Mouse (Mus musculus) ovary, postnatal 14 days (tissue): ENCODE results near the gene Nxpe4.
"Not testable (repeated sequence)": the region's sequence is repeated elsewhere in the genome, so short reads cannot be mapped to it uniquely, and the experiment has no call there.

Experiments
- DNase-seq: peaks from one replicate; pipeline ENCODE4 v3.0.0; 2022; ENCODE audit warnings: low spot score

Nxpe4 gene

DNA sequence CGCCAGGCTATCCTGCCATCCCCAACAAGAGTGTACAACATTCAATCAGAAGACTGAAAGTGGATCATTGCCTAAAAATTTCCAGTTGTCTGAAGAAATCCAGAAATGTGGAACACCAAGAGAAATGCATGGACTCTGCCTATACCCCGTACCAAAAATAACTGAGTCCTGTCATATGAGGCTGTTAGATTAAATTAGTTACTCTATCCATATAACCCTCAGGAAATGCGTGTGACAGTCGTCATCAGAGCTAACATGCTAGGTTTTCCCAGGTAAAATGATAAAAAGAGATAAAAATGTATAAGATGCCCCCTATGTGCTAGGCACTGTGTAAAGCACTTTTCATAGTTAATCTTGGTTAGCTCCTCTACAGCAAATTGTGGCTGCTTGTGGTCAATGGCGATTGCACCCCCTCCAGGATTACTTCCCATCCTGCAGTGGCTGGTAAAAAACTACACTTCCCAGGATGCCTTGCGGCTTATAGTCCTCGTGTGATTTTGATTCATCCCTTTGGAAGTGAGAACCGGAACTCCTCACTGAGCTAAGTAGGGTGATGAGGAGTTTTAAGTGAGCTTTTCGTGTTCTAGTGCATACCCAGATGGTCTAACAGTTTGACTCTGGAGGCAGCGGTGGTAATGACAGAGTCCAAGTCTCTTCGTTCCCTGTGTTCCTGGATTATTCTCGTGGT lies at the start of gene Nxpe4:
TSS of gene Nxpe4 (plus strand) at position 519 of the 688 bp plus-strand sequence.
- DNase-seq, result peak; percentile 64

DNA sequence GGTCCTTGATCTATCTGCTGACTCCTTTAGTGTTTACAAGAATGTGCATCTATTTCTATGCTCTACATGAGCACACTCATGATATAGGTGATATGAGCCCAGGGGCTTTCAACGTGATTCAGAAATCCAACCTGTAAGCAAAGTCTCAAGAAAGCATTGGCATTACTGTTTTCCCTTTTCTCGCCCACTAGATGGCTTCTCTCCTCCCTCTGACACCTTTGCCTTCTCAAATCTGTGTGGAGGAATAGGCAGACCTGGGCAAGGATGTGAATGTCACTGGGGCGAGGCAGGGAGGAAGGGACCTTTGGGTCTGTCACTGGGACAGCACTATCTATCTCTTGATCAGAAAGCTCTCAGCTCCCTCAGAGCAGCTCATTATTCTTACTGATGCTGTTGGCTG lies 35.0 kb upstream of the Nxpe4 start:
- DNase-seq, result no peak

DNA sequence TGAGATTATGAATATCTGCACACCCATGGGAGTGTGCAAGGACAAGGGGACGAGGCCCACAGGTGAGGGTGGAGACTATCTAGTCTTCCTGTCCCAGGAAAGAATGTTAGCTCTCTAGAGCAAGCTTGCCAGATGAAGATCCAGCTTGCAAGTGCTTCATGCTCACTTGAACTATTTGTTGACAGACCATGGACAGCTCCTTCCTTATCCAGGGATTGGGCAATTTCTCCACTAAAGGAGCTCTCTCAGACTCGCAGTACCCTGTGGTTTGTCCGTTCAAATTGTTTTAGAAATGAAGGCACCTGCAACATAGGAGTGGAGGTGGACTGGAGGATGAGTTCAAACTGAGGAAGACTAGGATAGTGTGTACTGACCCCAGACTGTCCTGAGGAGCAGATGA lies 24.3 kb upstream of the Nxpe4 start:
- DNase-seq, result peak; percentile 11

DNA sequence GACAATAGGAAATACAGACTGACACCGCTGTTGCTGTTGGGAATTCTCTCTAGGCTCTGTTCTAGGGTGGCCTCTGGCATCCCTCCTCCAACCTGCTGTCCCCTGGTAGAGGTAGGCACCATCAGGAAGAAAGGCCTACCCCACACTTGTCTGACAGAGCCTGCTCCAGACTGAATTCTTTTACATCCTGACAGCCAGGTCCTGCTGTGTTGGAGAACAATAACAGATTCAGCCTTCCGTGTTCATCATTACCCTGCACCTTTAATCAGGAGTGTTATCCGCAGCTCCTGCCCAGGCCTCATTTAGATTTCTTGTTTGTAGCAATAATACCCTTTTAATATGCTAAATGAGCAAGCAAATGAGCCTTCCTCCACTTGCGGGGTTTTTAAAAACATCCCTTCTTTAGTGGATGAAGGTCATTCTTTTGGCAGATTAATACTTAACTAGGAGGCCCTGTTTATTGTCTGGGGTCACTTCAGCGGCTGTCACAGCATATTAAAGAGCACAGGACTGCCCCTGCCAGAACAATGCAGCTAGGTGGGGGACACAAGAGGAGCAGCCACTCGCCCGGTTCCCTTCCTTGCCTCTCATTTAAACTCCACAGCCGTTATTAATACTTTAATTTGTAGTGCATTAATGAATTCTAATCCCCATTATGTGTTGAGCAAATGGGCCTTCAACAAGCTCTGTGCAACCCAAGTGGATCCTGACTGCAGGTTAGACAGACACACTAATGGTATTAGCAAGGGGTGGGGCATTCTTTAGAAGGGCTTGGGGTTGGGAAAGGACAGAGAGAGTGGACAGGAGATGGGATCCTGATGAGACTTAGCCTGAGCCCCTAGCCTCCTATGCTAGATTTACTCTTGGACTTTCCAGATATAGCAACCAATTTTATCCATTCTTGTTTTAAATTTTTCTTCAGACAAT lies 21.1 kb upstream of the Nxpe4 start:
- DNase-seq, result no peak

DNA sequence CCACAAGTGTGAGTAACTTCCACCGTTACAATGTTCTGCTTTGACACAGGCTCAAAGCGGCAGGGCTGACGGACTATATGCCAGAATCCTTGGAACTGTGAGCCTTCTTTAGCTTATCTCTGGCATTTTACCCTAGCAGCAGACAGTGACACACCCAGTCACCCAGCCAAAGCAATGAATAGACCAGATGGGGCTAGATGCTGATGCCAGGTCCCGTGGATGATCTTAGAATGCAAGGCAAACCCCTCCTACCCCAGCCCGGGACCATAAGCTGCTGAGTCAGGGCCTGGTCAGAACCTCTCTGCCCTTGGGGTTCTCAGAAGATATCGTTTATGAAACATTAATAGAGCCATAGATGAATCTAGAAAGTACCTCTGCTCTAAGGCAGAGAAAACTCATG lies 19.2 kb upstream of the Nxpe4 start:
- no peak for DNase-seq

DNA sequence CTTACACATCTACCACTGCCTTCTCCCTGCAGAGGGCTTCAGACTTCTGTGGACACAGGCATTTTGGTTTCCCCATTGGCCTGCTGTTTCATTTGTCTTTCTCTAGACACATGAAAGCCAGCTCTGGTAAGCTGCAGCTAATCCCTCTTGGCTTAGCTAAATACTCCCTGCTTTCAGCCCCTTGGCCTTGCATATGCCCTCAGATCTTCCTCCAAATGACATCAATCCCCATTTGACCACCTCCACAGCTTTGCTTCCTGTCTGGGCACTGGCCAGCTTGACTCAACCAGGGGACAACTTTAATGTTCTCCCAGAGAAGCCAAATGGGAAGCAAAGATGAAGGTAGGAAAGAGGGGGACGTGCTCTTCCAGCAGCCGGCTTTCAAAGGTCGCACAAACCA lies 15.1 kb upstream of the Nxpe4 start:
- no peak for DNase-seq

DNA sequence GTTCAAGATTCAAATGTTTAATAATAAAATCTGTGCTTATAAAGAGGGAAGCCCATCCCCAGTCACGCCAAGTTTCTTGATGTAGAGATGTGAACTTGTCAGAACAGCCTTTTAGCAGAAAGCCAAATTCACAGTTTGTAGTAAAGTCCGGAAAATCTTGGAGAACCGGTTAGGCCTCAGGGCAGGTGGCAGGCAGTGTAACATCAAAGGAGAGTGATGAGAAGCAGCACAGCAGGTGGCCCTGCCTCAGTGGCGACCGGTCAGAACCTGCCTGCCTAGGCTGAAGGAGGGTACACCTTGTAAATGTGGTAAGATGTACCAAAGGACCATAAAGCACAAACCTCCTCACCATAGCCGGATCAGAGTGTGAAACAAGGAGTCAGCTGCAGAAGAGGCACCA lies 4.7 kb downstream of the Nxpe4 start:
- not testable (repeated sequence) for DNase-seq

DNA sequence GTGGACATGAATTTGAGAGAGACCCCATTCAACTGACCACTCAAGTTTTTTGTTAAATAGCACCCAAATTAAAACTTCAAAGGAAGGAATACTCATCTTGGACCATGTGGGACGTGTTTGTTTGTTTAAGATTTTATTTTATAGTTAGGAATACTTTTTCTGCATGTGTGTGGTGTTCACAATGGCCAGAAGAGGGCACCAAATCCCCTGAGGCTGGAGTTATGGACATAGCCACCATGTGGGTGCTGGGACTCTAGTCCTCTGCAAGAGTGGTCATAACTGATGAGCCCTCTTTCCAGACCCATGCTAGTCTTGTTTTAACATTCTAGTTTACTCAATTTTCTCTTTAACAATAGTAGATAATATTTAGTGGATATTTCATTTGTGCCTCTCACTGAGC lies 14.9 kb downstream of the Nxpe4 start:
- DNase-seq, result no peak

DNA sequence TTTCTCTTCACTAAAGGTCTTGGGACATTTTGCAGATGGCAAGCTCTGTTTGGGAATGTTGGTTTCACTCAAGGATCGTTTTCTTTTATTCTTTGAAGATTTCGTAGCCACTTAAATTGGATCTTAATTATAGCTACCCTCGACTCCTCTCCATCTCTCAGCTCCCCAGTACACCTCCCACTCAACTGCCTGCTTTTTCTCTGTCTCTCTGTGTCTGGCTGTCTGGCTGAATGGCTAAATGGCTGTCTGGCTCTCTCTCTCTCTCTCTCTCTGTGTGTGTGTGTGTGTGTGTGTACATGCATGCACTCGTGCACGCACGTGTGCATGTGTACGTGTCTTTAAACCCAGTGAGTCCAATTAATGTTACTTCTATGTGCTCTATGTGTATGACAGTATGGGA lies 19.5 kb downstream of the Nxpe4 start:
- no peak for DNase-seq

DNA sequence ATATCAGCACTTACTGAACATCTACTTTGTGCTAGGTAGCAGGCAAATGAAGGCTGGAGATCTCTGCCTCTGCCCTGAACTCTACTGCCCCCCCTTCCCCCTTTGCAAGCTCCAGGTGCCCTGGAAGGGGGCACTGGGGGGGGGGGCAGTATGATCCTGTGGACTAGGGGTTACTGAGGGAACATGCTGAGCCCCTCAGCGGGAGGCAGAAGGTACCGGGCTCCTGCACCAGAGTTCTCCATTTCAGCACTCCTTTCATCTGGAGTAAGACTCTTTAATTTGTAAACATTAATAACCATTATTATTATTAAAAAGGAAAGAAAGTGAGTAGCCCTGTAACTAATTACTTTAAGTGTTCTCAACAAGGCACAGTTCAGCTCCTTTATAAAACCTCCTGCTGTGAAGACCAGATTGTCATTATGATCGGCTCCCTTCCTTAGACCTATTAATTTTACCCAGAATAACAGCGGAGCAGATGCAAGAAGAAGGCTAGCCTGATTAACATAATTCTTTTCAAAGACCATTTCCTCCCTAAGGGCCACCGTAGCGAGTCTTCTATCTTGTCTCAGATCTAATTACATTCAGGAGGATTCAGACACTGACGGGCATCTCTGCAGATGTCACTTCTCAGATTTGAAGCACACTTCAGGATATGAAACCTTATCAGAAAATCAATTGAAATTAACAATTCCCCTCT lies 21.0 kb downstream of the Nxpe4 start:
- no peak for DNase-seq

DNA sequence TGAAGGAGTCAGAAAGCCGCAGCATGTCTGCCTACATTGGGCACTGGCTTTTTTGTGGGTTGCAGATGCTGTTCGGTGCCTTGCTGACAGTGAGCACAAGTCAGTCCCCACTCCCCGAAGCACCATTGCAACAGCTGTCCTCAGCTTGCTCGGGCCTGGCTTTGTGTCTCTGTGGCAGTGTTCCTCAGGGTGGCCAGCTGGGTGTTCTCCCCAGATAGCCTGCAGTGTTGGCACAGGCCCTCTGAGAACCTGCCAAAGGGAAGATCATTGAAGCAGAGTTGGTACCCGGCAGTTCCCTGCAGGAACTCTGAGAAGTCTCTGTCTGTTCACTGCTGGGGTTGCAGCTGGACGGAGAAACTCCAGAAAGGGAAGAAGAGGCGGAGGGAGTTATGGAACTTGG lies 22.5 kb downstream of the Nxpe4 start:
- no peak for DNase-seq

DNA sequence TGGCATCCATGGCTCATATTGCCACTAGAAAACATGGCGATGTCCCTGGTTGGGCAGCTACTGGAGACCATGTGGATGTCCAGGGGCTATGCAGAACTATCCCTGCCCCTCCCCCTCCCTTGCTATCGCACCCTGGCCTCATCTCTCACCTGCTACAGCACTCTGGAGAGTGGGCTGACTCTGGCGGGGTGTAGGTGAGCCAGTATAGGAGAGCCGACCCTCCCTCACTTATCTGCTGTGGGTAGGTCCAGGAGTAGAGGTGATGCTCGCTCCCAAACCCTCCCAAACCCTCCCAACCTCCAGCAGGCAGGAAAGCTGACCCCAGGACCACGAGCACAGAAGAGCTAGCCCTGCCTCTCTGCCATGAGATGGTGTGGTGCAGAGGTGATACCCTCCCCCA lies 27.0 kb downstream of the Nxpe4 start:
- DNase-seq, result no peak

DNA sequence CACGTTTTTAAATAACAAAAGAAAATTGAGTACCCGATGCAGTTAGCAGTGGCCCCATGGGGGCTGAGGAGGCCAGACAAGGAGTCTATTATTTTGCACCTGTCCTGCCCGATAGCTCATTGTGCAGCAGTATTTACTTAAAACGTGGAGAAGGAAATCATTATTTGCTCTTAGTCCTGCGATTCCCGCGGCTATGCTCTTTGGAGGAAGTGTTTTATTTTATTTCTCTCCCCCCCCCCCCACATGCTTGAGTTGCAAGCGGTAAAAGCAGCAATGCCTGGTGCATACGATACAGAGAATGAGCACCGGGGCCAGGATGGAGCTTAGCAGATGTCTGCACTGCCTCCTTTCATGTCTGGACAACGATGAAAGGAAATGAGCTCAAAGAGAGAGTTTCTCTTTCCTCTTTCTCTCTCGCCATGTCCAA lies 35.6 kb downstream of the Nxpe4 start:
- DNase-seq, result no peak

DNA sequence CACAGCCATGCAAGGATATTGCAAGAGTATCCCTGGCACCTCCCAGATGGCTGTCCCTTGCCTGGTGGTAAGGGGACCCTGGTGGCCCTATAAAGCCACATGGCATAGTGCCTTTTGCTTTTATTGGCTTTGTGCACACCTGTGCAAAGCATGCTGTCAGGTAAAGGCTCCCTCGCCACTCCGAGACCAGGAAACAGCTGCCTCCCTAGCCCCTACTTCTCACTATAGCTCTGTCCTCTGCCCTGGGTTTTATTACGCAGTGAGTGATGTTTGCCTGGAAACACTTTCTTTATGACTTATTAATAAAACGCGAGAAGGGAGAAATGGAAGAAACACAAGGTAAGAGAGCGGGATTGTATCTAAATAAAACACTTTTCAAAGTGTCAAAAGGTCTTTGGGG lies 49.1 kb downstream of the Nxpe4 start:
- no peak for DNase-seq

DNA sequence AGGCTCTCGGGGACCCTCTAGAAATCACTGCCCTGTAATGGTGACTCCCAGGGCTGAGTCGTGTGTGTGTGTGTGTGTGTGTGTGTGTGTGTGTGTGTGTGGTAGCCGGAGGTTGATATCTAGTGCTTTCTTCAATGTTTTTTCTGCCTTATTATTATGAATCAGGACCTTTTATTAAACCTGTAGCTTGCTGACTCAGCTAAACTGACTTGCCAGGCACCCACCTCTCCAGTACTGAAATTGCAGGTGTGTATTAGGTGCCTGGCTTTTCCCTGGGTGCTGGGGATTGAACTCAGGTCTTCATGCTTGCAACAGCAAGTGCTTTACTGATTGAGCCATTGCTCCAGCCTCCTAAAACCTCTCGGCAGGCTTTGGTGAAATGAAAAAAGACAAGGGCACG lies 50.1 kb downstream of the Nxpe4 start:
- DNase-seq, result no peak

DNA sequence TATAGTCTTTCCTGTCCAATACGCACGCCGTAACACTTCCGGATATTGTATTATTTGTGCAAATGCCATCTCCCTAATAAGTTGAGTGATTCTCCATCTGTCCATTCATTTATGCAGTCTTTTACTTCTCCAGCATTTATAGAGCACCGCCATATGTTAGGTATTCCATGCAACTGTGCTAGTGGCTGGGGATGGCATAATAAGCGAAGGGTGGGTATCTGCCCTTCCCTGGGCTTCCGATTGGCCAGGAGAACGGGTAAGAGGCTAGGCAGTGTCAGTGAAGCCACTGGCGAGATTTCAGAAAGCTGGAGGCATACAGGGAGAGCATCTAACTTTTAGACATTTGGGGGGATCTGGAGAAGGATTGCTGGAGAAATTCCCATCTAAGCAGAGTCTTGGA lies 52.9 kb downstream of the Nxpe4 start:
- no peak for DNase-seq

DNA sequence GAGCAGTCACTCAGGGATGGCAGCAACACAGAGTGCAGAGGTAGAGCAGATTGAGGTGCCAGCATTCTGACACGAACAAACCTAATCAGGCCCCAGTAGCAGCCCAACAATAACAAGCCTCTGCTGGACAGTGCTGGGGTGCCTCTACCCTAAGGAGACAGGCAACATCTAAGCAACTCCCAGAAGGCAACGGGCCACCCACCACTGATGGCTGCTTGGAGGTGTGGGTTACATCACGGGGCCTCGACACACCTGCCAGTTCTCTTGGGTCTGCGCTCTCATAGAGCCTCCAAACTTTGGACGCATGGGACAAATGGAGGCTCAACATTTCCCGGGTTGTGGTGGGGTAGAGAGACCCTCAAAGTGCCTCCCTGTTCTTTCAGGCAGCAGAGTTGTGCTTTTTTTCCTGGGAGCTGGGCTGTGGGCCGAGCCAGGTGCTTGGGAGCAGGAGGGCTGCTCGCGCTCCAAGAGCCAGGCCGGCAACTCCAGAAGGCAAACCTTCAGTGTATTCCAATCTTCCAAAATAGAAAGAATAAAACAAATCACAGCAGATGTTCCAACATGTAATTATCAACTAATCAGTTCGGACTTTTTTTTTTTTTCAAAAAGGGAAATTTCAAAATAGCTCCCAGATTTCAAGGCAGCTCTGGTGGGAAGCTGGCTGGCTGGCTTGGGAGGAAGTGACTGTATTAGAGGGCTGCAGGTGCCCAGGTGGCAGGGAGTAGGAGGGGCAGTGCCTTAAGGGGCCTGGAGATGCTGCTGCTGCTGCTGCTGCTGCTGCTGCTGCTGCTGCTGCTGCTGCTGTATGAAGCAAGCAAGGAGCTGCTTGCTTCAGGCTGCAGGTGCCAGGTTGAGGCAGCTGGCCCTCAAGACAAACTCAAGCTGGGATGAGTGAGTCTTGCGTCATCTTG lies 54.5 kb downstream of the Nxpe4 start:
- DNase-seq, result no peak

DNA sequence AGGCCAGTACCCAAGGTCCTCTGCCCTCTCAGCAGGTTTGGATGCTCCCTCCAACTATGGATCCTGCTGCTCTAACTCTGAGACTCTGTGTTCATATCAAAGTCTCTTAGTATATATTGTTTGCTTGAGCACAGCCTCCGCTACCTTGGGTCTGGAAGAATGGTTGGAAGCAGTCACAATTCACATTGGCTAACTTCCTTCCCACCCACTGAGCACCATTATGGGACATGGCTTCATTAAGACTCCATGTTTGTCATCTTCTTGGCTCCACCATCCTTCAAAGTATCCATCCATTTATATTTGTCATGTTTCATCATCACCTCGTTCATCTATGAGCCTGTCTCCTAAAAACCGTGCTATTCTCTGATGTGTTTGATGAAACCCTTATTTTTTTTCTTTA lies 68.9 kb downstream of the Nxpe4 start:
- no peak for DNase-seq

DNA sequence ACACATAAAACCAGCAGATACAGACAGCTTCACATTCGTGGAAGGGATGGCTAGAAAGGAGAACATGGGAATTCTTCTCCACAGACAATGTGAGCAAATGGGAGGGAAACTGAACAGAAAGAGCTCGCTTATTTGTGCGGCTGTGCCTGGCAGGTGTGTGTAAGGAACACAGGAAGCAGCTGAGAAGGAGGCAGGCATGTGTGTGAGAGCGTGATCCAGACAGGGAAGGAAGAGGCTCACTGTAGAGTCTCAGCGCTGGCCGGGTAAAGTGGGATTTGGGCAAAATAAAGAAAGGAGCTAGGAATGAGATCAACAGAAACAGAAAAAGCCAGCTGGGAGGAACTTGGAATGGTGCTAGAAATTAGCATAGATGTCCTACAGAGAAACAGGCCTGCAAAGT lies 74.6 kb downstream of the Nxpe4 start:
- no peak for DNase-seq

DNA sequence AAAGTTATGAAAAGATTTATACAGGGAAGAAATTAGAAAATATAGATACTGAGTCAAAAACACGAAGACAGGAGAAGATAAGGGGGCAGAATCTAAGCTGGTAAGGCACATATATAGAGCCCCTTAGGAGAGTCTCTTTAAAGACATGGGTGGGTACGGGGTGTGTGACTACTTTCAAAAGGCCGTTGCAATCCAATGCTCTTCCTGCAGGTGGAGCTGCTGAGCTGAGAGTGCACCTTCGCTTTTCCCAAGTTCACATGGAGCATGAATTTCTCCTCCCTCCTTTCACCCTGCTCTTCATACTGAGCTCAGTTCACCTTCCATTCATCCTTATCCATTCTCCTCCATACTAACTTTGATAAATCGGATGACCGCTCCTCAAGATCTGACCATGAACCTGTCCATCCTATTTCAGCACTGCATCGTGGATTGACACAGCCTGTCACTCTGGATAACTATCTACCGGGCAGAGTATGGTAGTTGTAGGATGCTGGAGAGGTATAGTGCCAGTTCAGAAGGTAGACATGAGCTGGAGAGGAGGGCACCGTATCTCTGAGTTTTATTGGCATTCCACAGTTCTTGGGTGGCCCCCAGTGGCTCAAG lies 76.4 kb downstream of the Nxpe4 start:
- peak; percentile 18 for DNase-seq

DNA sequence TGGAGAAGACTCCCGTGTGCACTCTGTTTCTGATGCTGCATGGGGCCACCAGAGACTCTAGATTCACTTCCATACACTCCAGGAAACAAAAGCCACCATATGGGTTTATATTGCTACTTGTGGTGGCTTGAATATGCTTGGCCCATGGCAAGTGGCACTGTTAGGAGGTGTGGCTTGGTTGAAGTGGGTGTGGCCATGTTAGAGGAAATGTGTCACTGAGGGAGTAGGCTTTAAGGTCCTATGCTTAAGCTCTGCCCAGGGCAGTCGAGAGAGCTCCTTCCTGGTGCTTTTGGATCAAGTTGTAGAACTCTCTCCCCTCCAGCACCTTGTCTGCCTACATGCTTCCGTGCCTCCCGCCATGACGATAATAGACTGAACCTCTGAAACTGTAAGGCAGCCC lies 77.6 kb downstream of the Nxpe4 start:
- no peak for DNase-seq
